Mouse (Mus musculus) liver, embryonic 12.5 days (tissue): Measurements from ENCODE around the gene Lypd4. TPM values are rescaled to one million over a fixed set of nuclear protein-coding genes. Genes with fewer than 3 reads are reported as not detected.
A peak's percentile ranks its signal among the peaks of the same experiment; 100 is the strongest.

Source experiments
- ATAC-seq: fragments of 200-750 bp; cut with Nextera tagmentation; 2 replicates; pipeline ENCODE4 v1.8.0; 2017; ENCODE audit warnings: moderate number of reproducible peaks, mild to moderate bottlenecking, moderate library complexity
- H3K27ac ChIP-seq: fragments of 300-500 bp; sonication (generic); 2 replicates; pipeline ENCODE4 v1.5.1; 2016; ENCODE audit warnings: mild to moderate bottlenecking
- H3K27me3 ChIP-seq: fragments of 300-500 bp; sonication (generic); replicated peaks from 2 replicates; pipeline ENCODE4 v1.6.1; 2016; ENCODE audit warnings: mild to moderate bottlenecking, moderate library complexity
- H3K36me3 ChIP-seq: fragments of 300-500 bp; sonication (generic); 2 replicates; pipeline ENCODE4 v1.6.1; 2016; ENCODE audit warnings: mild to moderate bottlenecking, moderate library complexity
- H3K4me1 ChIP-seq: fragments of 300-500 bp; sonication (generic); 2 replicates; pipeline ENCODE4 v1.6.1; 2016
- H3K4me2 ChIP-seq: fragments of 300-500 bp; sonication (generic); 2 replicates; pipeline ENCODE4 v1.6.1; 2016; ENCODE audit warnings: mild to moderate bottlenecking, moderate library complexity
- H3K4me3 ChIP-seq: fragments of 300-500 bp; sonication (generic); 2 replicates; pipeline ENCODE4 v1.5.1; 2016; ENCODE audit warnings: mild to moderate bottlenecking, moderate library complexity
- H3K9ac ChIP-seq: fragments of 300-500 bp; sonication (generic); 2 replicates; pipeline ENCODE4 v1.6.1; 2016; ENCODE audit warnings: mild to moderate bottlenecking, moderate library complexity
- H3K9me3 ChIP-seq: fragments of 300-500 bp; sonication (generic); replicated peaks from 2 replicates; pipeline ENCODE4 v1.6.1; 2016; ENCODE audit warnings: mild to moderate bottlenecking, moderate library complexity
- WGBS: fragments of 180-500 bp; shearing (Covaris S2); methylation state at CpG from one replicate; pipeline ENCODE4 v1.1.7; 2016; ENCODE audit not compliant: insufficient replicate concordance; 5-methylcytosine and 5-hydroxymethylcytosine counted together
- polyA plus RNA-seq: library from polyadenylated mRNA; unstranded; fragments of >200 nt; fragmentation: Nextera tagmentation; extraction: Ambion mirVana; gene quantifications from 2 replicates; pipeline ENCODE4 v1.2.1, GENCODE M21; 2016

The Lypd4 gene
- polyA plus RNA-seq, 1 experiment from 2014 or later = not detected

GRCm38 (mm10) chr7:24885468-24886307, 15.9 kb upstream of the Lypd4 start:
- no peak for ATAC-seq
- Histone ChIP-seq H3K4me2 (peak overlapping the region; percentile 77), H3K27ac (peak overlapping the region; percentile 96), H3K27me3 (0 out of 2 replicates have a peak, but pooled peaks cover 3% of the 10 kb centered on the region), H3K4me3 (peak overlapping the region; percentile 97), H3K9ac (peak overlapping the region; percentile 100), H3K9me3 (no peaks in the 10 kb centered on the region), H3K36me3 (peaks cover 56% of the 10 kb centered on the region), H3K4me1 (peaks cover 52% of the 10 kb centered on the region)
- WGBS = 15% methylated on average over 12 of the region's 12 CpGs

GRCm38 (mm10) chr7:24884693-24885291, 15.1 kb upstream of the Lypd4 start:
- peaks cover 47% of the 10 kb centered on the region for H3K36me3 ChIP-seq
- peak overlapping the region; percentile 100 for H3K9ac ChIP-seq
- peak overlapping the region; percentile 97 for H3K4me3 ChIP-seq
- under 1% methylated on average over 47 of the region's 47 CpGs for WGBS
- ATAC-seq = no peak
- H3K27ac ChIP-seq = peak overlapping the region; percentile 96
- no peaks in the 10 kb centered on the region for H3K9me3 ChIP-seq
- H3K27me3 ChIP-seq = 0 out of 2 replicates have a peak, but pooled peaks cover 3% of the 10 kb centered on the region
- peak overlapping the region; percentile 77 for H3K4me2 ChIP-seq
- peaks cover 52% of the 10 kb centered on the region for H3K4me1 ChIP-seq

GRCm38 (mm10) chr7:24883896-24884692, 14.4 kb upstream of the Lypd4 start, which contains the start of gene Rps19:
TSS of gene Rps19 (plus strand) at chr7:24884371.
- H3K4me1 ChIP-seq = peaks cover 50% of the 10 kb centered on the region
- H3K27ac ChIP-seq = peak within 1 kb of the TSS; percentile 96
- H3K4me3 ChIP-seq = peak within 1 kb of the TSS; percentile 97
- peak within 1 kb of the TSS; percentile 77 for H3K4me2 ChIP-seq
- H3K27me3 ChIP-seq = 0 out of 2 replicates have a peak, but pooled peaks cover 3% of the 10 kb centered on the region
- ATAC-seq = peak; percentile 93
- peak within 1 kb of the TSS; percentile 100 for H3K9ac ChIP-seq
- H3K9me3 ChIP-seq = no peaks in the 10 kb centered on the region
- WGBS = under 1% methylated on average over 57 of the region's 57 CpGs
- peaks cover 40% of the 10 kb centered on the region for H3K36me3 ChIP-seq

- peaks cover 36% of the 10 kb centered on the region for H3K4me1 ChIP-seq
- H3K4me2 ChIP-seq = no peak overlapping the region
- H3K9me3 ChIP-seq = no peaks in the 10 kb centered on the region
- no peak overlapping the region for H3K4me3 ChIP-seq
- no peak overlapping the region for H3K27ac ChIP-seq
- WGBS = 84% methylated on average over 9 of the region's 9 CpGs
- ATAC-seq = no peak
- H3K27me3 ChIP-seq = 0 out of 2 replicates have a peak, but pooled peaks cover 3% of the 10 kb centered on the region
- peaks cover 25% of the 10 kb centered on the region for H3K36me3 ChIP-seq
- H3K9ac ChIP-seq = no peak overlapping the region
Observed at GRCm38 (mm10) chr7:24882416-24883199, 12.9 kb upstream of the Lypd4 start.

- Histone ChIP-seq H3K4me1 (peaks cover 13% of the 10 kb centered on the region), H3K4me3 (no peak overlapping the region), H3K4me2 (no peak overlapping the region), H3K36me3 (no peaks in the 10 kb centered on the region), H3K27ac (no peak overlapping the region), H3K9me3 (no peaks in the 10 kb centered on the region), H3K27me3 (peaks cover 27% of the 10 kb centered on the region), H3K9ac (no peak overlapping the region)
- no peak for ATAC-seq
- WGBS = 52% methylated on average over 2 of the region's 2 CpGs
Observed at GRCm38 (mm10) chr7:24879620-24880019, 9.9 kb upstream of the Lypd4 start.

- ATAC-seq = no peak
- Histone ChIP-seq H3K27ac (no peak overlapping the region), H3K9me3 (no peaks in the 10 kb centered on the region), H3K4me2 (no peak overlapping the region), H3K27me3 (peaks cover 47% of the 10 kb centered on the region), H3K4me1 (peaks cover 2% of the 10 kb centered on the region), H3K4me3 (no peak overlapping the region), H3K9ac (no peak overlapping the region), H3K36me3 (no peaks in the 10 kb centered on the region)
- WGBS = 64% methylated on average over 3 of the region's 3 CpGs
Observed at GRCm38 (mm10) chr7:24877588-24877987, 7.8 kb upstream of the Lypd4 start.

- H3K9ac ChIP-seq = no peak overlapping the region
- no peaks in the 10 kb centered on the region for H3K9me3 ChIP-seq
- peaks cover 77% of the 10 kb centered on the region for H3K27me3 ChIP-seq
- no peak overlapping the region for H3K4me2 ChIP-seq
- ATAC-seq = no peak
- H3K27ac ChIP-seq = no peak overlapping the region
- H3K36me3 ChIP-seq = no peaks in the 10 kb centered on the region
- WGBS = 61% methylated on average over 17 of the region's 17 CpGs
- H3K4me3 ChIP-seq = no peak overlapping the region
- H3K4me1 ChIP-seq = peaks cover 4% of the 10 kb centered on the region
Observed at GRCm38 (mm10) chr7:24869080-24869479, 661 bp downstream of the Lypd4 start.

GRCm38 (mm10) chr7:24864156-24864555, 5.6 kb downstream of the Lypd4 start:
- H3K4me2 ChIP-seq = no peak overlapping the region
- H3K36me3 ChIP-seq = no peaks in the 10 kb centered on the region
- H3K9ac ChIP-seq = no peak overlapping the region
- WGBS = 33% methylated on average over 6 of the region's 6 CpGs
- peaks cover 35% of the 10 kb centered on the region for H3K4me1 ChIP-seq
- H3K9me3 ChIP-seq = no peaks in the 10 kb centered on the region
- no peak for ATAC-seq
- H3K4me3 ChIP-seq = no peak overlapping the region
- peaks cover 35% of the 10 kb centered on the region for H3K27me3 ChIP-seq
- H3K27ac ChIP-seq = no peak overlapping the region

- no peaks in the 10 kb centered on the region for H3K36me3 ChIP-seq
- H3K27ac ChIP-seq = peak overlapping the region; percentile 56; the same call in 1 of the 2 replicates
- no peak overlapping the region for H3K4me2 ChIP-seq
- H3K9ac ChIP-seq = no peak overlapping the region
- WGBS = 47% methylated on average over 4 of the region's 4 CpGs
- no peak overlapping the region for H3K4me3 ChIP-seq
- no peaks in the 10 kb centered on the region for H3K9me3 ChIP-seq
- peaks cover 22% of the 10 kb centered on the region for H3K27me3 ChIP-seq
- H3K4me1 ChIP-seq = peaks cover 48% of the 10 kb centered on the region
- no peak for ATAC-seq
Observed at GRCm38 (mm10) chr7:24862853-24863252, 6.9 kb downstream of the Lypd4 start.

GRCm38 (mm10) chr7:24861913-24862312, 7.8 kb downstream of the Lypd4 start, which contains the start of gene Gm9844:
TSS of gene Gm9844 (plus strand) at chr7:24862213.
- H3K4me3 ChIP-seq = no peak within 1 kb of the TSS
- H3K9ac ChIP-seq = no peak within 1 kb of the TSS
- no peak within 1 kb of the TSS for H3K4me2 ChIP-seq
- H3K4me1 ChIP-seq = peaks cover 58% of the 10 kb centered on the region
- H3K27me3 ChIP-seq = peaks cover 13% of the 10 kb centered on the region
- peak within 1 kb of the TSS; percentile 56 for H3K27ac ChIP-seq
- H3K9me3 ChIP-seq = no peaks in the 10 kb centered on the region
- H3K36me3 ChIP-seq = no peaks in the 10 kb centered on the region
- WGBS = 69% methylated on average over 7 of the region's 7 CpGs
- no peak for ATAC-seq

- Histone ChIP-seq H3K4me3 (no peak overlapping the region), H3K9me3 (no peaks in the 10 kb centered on the region), H3K9ac (peak overlapping the region; percentile 65), H3K36me3 (no peaks in the 10 kb centered on the region), H3K4me1 (peaks cover 81% of the 10 kb centered on the region), H3K4me2 (peak overlapping the region; percentile 46), H3K27me3 (no peaks in the 10 kb centered on the region; the same call in 1 of the 2 replicates), H3K27ac (peak overlapping the region; percentile 96)
- peak; percentile 100 for ATAC-seq
- 27% methylated on average over 5 of the region's 5 CpGs for WGBS
Observed at GRCm38 (mm10) chr7:24859234-24859633, 10.5 kb downstream of the Lypd4 start.
